Mouse (Mus musculus): ENCODE data around the gene Slc8b1. TPM values are rescaled to one million over a fixed set of nuclear protein-coding genes. Genes with fewer than 3 reads are reported as not detected.

The Slc8b1 gene
- total and polyA plus RNA-seq, 3 experiments = 3.2 to 5.8 (median 5.1) TPM

- Histone ChIP-seq H3K9me3 (replicated peaks; ENCODE audit: low read length) (peaks cover 3% of the 10 kb centered on the region), H3K36me3 (replicated peaks in 1 of 2; ENCODE audit: control insufficient read depth in 1 of 2, insufficient read depth in 1 of 2, low read length in 1 of 2) (peaks cover 45 to 56% of the 10 kb centered on the region in 2 experiments), H3K4me1 (ENCODE audit: control insufficient read depth in 1 of 2, insufficient read depth in 2 of 2) (peaks cover 18 to 54% of the 10 kb centered on the region in 2 experiments), H3K9ac (ENCODE audit: insufficient read depth, low read depth) (no peak overlapping the region), H3K4me2 (ENCODE audit: insufficient read depth, low read depth, poor library complexity, severe bottlenecking) (no peak overlapping the region), H3K27ac (ENCODE audit: insufficient read depth, low read depth) (no peak overlapping the region), H3K79me2 (replicated peaks; ENCODE audit: control insufficient read depth, extremely low read depth, insufficient read depth, poor library complexity, severe bottlenecking) (no peaks in the 10 kb centered on the region), H3K4me3 (replicated peaks in 1 of 3; ENCODE audit: low read depth in 2 of 3, low read length in 2 of 3, poor library complexity in 1 of 3) (no peak overlapping the region), H3K27me3 (replicated peaks) (peaks cover under 1% of the 10 kb centered on the region)
- dilution Hi-C loops (cut with MboI; ENCODE audit: extremely low pct_ligation_motif_present, extremely low pct_unique_long_range_greater_than_20kb, low sequenced_read_pairs) (no loop called here), in situ Hi-C loops (cut with MboI; ENCODE audit: low pct_ligation_motif_present, low pct_unique_long_range_greater_than_20kb, low sequenced_read_pairs) (no loop called here)
- no peak for DNase-seq (ENCODE audit: extremely low read depth)
- TF ChIP-seq TBP (conservative IDR thresholded peaks at IDR 0.05; ENCODE audit: low read depth, low read length) (no peak), PAX5 (IDR thresholded peaks at IDR 0.05; ENCODE audit: low read length) (no peak), ZC3H11A (IDR thresholded peaks at IDR 0.05; ENCODE audit: low read depth, low read length) (no peak), MEF2A (IDR thresholded peaks at IDR 0.05; ENCODE audit: borderline replicate concordance, low read depth, low read length) (no peak), TCF12 (IDR thresholded peaks at IDR 0.05; ENCODE audit: low read depth, low read length) (no peak), SIN3A (IDR thresholded peaks at IDR 0.05; ENCODE audit: low read length) (no peak), NRF1 (IDR thresholded peaks at IDR 0.05; ENCODE audit: low read depth, low read length) (no peak), MYC (IDR thresholded peaks at IDR 0.05; ENCODE audit: low read depth, low read length) (no peak), RAD21 (IDR thresholded peaks at IDR 0.05; ENCODE audit: low read depth, low read length) (no peak), ZMIZ1 (IDR thresholded peaks at IDR 0.05; ENCODE audit: low read depth, low read length) (no peak), USF1 (IDR thresholded peaks at IDR 0.05; ENCODE audit: low read depth, low read length) (no peak), SMC3 (IDR thresholded peaks at IDR 0.05; ENCODE audit: low read depth, low read length) (no peak), MXI1 (IDR thresholded peaks at IDR 0.05; ENCODE audit: low read depth, low read length) (no peak), MAZ (IDR thresholded peaks at IDR 0.05; ENCODE audit: low read depth, low read length) (no peak)
Measured at GRCm38 (mm10) chr5:120483399-120483798, 27.6 kb upstream of the Slc8b1 start.

GRCm38 (mm10) chr5:120487844-120488243 lies 23.1 kb upstream of the Slc8b1 start:
- no peak for DNase-seq (ENCODE audit: extremely low read depth)
- Histone ChIP-seq H3K9ac (ENCODE audit: insufficient read depth, low read depth) (no peak overlapping the region), H3K27me3 (replicated peaks) (no peaks in the 10 kb centered on the region), H3K9me3 (replicated peaks; ENCODE audit: low read length) (peaks cover 3% of the 10 kb centered on the region), H3K79me2 (replicated peaks; ENCODE audit: control insufficient read depth, extremely low read depth, insufficient read depth, poor library complexity, severe bottlenecking) (no peaks in the 10 kb centered on the region), H3K27ac (ENCODE audit: insufficient read depth, low read depth) (no peak overlapping the region), H3K36me3 (replicated peaks in 1 of 2; ENCODE audit: control insufficient read depth in 1 of 2, insufficient read depth in 1 of 2, low read length in 1 of 2) (peaks cover 59 to 86% of the 10 kb centered on the region in 2 experiments), H3K4me1 (ENCODE audit: control insufficient read depth in 1 of 2, insufficient read depth in 2 of 2) (peaks cover 40 to 87% of the 10 kb centered on the region in 2 experiments), H3K4me2 (ENCODE audit: insufficient read depth, low read depth, poor library complexity, severe bottlenecking) (no peak overlapping the region), H3K4me3 (replicated peaks in 1 of 3; ENCODE audit: low read depth in 2 of 3, low read length in 2 of 3, poor library complexity in 1 of 3) (peak overlapping the region in 1 of 3 experiments; percentile 11)
- in situ Hi-C loops (cut with MboI; ENCODE audit: low pct_ligation_motif_present, low pct_unique_long_range_greater_than_20kb, low sequenced_read_pairs) (no loop called here), dilution Hi-C loops (cut with MboI; ENCODE audit: extremely low pct_ligation_motif_present, extremely low pct_unique_long_range_greater_than_20kb, low sequenced_read_pairs) (no loop called here)
- no peak for TF ChIP-seq RAD21 (IDR thresholded peaks at IDR 0.05; ENCODE audit: low read depth, low read length)
- TF ChIP-seq HCFC1 (IDR thresholded peaks at IDR 0.05; ENCODE audit: low read depth, low read length) = no peak
- no peak for TF ChIP-seq TCF12 (IDR thresholded peaks at IDR 0.05; ENCODE audit: low read depth, low read length)
- no peak for TF ChIP-seq POLR2A (IDR thresholded peaks at IDR 0.05; ENCODE audit: low read depth, low read length)
- no peak for TF ChIP-seq MAZ (IDR thresholded peaks at IDR 0.05; ENCODE audit: low read depth, low read length)
- no peak for TF ChIP-seq JUN (IDR thresholded peaks at IDR 0.05; ENCODE audit: insufficient read depth, low read depth, low read length)
- no peak for TF ChIP-seq E2F4 (IDR thresholded peaks at IDR 0.05; ENCODE audit: insufficient replicate concordance, low read depth, low read length)
- no peak for TF ChIP-seq EP300 (IDR thresholded peaks at IDR 0.05; ENCODE audit: low read length)
- TF ChIP-seq BHLHE40 (IDR thresholded peaks at IDR 0.05; ENCODE audit: low read depth, low read length) = no peak
- TF ChIP-seq MAX (IDR thresholded peaks at IDR 0.05; ENCODE audit: low read length) = no peak
- TF ChIP-seq PAX5 (IDR thresholded peaks at IDR 0.05; ENCODE audit: low read length) = no peak
- no peak for TF ChIP-seq ZC3H11A (IDR thresholded peaks at IDR 0.05; ENCODE audit: low read depth, low read length)
- TF ChIP-seq SIN3A (IDR thresholded peaks at IDR 0.05; ENCODE audit: low read length) = no peak
